Mouse (Mus musculus): ENCODE measurements at regions not wholly inside any gene's neighbourhood (a gene's known extent, or its start where the extent isn't known, plus 50 kb on each side); places are given as distances from the start of the nearest gene placed in this dataset.

DNA sequence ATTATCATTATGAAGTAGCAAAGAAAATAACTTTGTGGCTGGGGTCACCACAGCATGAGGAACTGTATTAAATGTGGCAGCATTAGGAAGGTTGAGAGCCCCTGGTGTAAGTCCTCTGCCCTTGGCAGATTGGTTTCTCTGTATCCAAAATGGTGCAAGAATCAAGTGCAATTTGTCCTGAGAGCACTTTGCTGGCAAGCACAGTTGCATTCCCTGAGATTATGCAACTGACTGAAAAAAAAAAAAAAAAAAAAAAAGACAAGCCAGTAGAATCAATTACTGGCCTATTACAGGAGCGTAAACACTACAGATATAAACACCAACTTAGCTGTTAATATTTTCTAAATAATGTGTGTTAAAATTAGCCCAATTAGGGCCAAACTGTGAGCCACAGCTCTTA, 518.5 kb downstream of the Sox2 start:
- Histone ChIP-seq H3K27me3 (ENCODE audit: insufficient read depth, low read length) (no peaks in the 10 kb centered on the region), H3K4me2 (ENCODE audit: low read depth, low read length) (no peak overlapping the region), H3K27ac (no peak overlapping the region), H3K4me3 (ENCODE audit: low read length) (no peak overlapping the region), H3K9ac (replicated peaks; ENCODE audit: low read length) (no peak overlapping the region), H3K9me3 (ENCODE audit: low read length) (no peaks in the 10 kb centered on the region), H3K4me1 (ENCODE audit: insufficient read depth, low read length) (no peaks in the 10 kb centered on the region), H3K36me3 (ENCODE audit: insufficient read depth, low read length) (no peaks in the 10 kb centered on the region)
- DNase-seq (ENCODE audit: low spot score) (no peak), ATAC-seq (no peak)
- 88% methylated on average over 1 of the region's 1 CpGs for WGBS
- no peak for TF ChIP-seq CTCF (IDR thresholded peaks at IDR 0.05; ENCODE audit: low read depth)

DNA sequence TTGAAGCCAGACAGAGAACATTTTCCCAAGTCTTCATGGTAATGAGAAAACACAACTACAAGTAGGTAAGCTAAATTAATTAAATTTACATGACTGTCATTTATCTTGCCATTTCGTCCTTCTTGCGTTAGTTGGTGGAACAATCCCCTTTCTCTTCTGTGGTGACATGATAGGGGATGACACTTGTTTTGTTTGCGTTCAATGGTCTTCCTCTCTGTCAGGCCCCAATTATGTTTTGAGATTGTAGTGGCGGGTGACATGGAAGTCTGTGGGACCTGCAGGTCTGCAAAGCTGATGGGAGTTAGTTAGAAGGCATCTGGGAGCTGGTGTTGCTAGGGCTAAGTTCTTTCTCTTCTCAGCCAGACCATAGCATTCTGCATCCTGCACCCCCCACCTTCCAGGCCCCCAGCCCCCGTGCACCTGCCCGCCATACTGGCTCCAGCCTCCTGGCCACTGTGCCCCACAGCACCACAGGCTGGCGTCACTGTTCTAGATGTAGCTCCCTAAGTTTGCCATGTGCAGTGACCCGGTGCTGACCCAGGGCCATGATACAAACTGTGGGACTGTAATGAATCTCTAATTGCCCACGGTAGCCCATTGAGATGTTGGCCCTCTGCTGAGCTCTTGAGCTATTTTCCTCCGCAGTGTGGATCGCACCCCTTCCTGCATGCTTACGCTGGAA, 528.7 kb downstream of the Sox2 start:
- no peak for TF ChIP-seq CTCF (IDR thresholded peaks at IDR 0.05; ENCODE audit: low read depth)
- no peaks in the 10 kb centered on the region for H3K27me3 ChIP-seq (ENCODE audit: insufficient read depth, low read length)
- H3K4me3 ChIP-seq (ENCODE audit: low read length), result no peak overlapping the region
- H3K9ac ChIP-seq (replicated peaks; ENCODE audit: low read length), result no peak overlapping the region
- 78% methylated on average over 11 of the region's 12 CpGs for WGBS
- no peaks in the 10 kb centered on the region for H3K36me3 ChIP-seq (ENCODE audit: insufficient read depth, low read length)
- H3K4me1 ChIP-seq (ENCODE audit: insufficient read depth, low read length), result no peaks in the 10 kb centered on the region
- no peaks in the 10 kb centered on the region for H3K9me3 ChIP-seq (ENCODE audit: low read length)
- no peak overlapping the region for H3K4me2 ChIP-seq (ENCODE audit: low read depth, low read length)
- DNase-seq (ENCODE audit: low spot score) (no peak), ATAC-seq (no peak)
- no peak overlapping the region for H3K27ac ChIP-seq

DNA sequence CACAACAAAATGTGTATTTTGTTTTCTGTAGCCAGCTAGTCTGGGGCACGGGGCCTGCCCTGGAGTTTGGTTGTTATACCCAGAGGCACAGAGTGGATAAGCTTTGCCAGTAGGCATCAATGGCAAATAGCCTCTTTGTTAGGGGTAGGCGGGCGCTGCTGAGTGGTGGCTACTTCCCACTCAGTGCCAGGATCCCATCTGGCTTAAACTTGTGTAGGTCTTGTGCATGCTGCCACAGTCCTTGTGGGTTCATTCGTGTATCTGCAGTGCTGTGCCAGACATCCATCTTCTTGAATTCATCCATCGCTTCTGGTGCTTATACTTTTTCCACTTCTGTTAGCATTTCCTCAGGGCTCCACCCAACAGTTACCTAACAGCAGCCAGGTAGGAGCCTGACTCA, 545.4 kb upstream of the Atp11b start:
- Histone ChIP-seq H3K27me3 (ENCODE audit: insufficient read depth, low read length) (no peaks in the 10 kb centered on the region), H3K4me3 (ENCODE audit: low read length) (no peak overlapping the region), H3K36me3 (ENCODE audit: insufficient read depth, low read length) (no peaks in the 10 kb centered on the region), H3K4me2 (ENCODE audit: low read depth, low read length) (no peak overlapping the region), H3K27ac (no peak overlapping the region), H3K9ac (replicated peaks; ENCODE audit: low read length) (no peak overlapping the region), H3K4me1 (ENCODE audit: insufficient read depth, low read length) (no peaks in the 10 kb centered on the region), H3K9me3 (ENCODE audit: low read length) (no peaks in the 10 kb centered on the region)
- no peak for TF ChIP-seq CTCF (IDR thresholded peaks at IDR 0.05; ENCODE audit: low read depth)
- WGBS, result 64% methylated on average over 5 of the region's 5 CpGs
- DNase-seq (ENCODE audit: low spot score) (peak; percentile 5), ATAC-seq (no peak)

- no peak overlapping the region for H3K9ac ChIP-seq (replicated peaks; ENCODE audit: low read length)
- DNase-seq (ENCODE audit: low spot score) (no peak), ATAC-seq (no peak)
- no peaks in the 10 kb centered on the region for H3K36me3 ChIP-seq (ENCODE audit: insufficient read depth, low read length)
- no peaks in the 10 kb centered on the region for H3K9me3 ChIP-seq (ENCODE audit: low read length)
- 90% methylated on average over 6 of the region's 6 CpGs for WGBS
- H3K4me1 ChIP-seq (ENCODE audit: insufficient read depth, low read length), result no peaks in the 10 kb centered on the region
- H3K4me3 ChIP-seq (ENCODE audit: low read length), result no peak overlapping the region
- no peak for TF ChIP-seq CTCF (IDR thresholded peaks at IDR 0.05; ENCODE audit: low read depth)
- no peak overlapping the region for H3K27ac ChIP-seq
- no peak overlapping the region for H3K4me2 ChIP-seq (ENCODE audit: low read depth, low read length)
- H3K27me3 ChIP-seq (ENCODE audit: insufficient read depth, low read length), result no peaks in the 10 kb centered on the region
Observed at GRCm38 (mm10) chr3:35219394-35219793, 534.5 kb upstream of the Atp11b start.

DNA sequence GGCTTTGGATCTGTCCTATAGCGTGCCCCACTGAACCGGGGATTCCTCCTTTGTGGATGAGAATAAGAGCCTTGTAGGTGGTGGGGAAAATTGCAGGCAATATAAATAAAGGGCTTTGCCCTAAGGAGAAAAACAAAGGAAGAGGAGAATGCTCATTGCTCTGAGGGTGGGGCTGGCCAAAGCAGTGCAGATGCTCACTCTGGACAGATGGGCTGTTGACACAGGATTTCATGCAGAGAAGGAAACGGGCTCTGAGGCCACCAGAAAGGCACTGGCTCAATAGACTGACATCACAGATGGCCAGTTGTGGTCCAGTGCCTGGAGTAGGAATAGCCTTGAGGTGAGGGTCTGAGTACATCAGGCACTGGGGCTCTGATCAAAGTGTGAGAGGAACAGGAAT, 532.7 kb upstream of the Atp11b start:
- Histone ChIP-seq H3K27ac (no peak overlapping the region), H3K4me3 (ENCODE audit: low read length) (no peak overlapping the region), H3K4me1 (ENCODE audit: insufficient read depth, low read length) (no peaks in the 10 kb centered on the region), H3K4me2 (ENCODE audit: low read depth, low read length) (no peak overlapping the region), H3K36me3 (ENCODE audit: insufficient read depth, low read length) (no peaks in the 10 kb centered on the region), H3K9me3 (ENCODE audit: low read length) (no peaks in the 10 kb centered on the region), H3K27me3 (ENCODE audit: insufficient read depth, low read length) (no peaks in the 10 kb centered on the region), H3K9ac (replicated peaks; ENCODE audit: low read length) (no peak overlapping the region)
- ATAC-seq (no peak), DNase-seq (ENCODE audit: low spot score) (no peak)
- TF ChIP-seq CTCF (IDR thresholded peaks at IDR 0.05; ENCODE audit: low read depth), result no peak
- WGBS, result 38% methylated on average over 3 of the region's 3 CpGs

DNA sequence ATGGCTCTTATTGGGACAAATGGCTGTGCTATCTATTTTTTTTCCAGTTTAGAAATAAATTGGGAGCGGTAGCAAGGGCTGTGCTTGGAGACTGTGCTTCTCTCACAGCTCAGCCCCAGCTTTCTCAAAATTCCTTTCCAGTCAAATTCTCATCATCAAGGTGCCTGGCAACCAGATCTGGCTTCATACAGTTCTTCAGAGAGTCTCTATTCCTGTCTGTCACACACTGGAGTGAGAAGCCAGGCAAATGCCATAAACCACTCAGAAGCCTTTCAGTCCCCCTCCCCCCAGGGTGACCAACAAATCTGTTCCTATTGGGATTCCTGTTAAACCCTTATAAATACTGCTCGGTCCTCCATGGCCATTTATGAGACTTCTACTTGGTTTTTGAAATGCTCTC, 531.7 kb upstream of the Atp11b start:
- DNase-seq (ENCODE audit: low spot score), result no peak
- peak; percentile 40; the same call in 1 of the 2 replicates for ATAC-seq

DNA sequence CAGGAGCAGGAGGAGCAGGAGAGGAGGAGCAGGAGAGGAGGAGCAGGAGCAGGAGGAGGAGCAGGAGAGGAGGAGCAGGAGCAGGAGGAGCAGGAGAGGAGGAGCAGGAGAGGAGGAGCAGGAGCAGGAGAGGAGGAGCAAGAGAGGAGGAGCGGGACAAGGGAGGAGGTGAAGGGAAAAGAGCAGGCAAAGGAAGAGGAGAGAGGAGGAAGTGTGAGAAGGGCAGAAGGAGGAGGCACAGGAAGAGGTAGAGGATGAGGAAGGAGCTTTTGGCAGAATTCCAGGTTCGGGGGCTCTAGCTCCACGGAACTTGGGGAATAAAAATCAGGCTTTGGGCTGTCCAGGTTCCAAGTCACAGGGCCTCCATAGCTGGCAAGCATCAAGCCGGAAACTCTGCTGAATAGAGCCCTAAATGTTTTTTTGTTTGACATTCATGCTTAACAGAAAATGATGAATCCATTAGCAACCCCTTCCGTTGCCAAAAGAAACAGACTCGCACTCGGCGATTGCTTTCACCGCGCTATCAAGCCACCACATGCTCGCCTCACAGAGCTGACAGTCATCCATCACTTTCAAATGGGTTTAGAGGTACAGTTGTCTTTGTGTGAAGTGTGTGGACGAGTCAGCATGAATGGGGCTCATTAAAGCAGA, 528.7 kb upstream of the Atp11b start:
- H3K27ac ChIP-seq, result no peak overlapping the region
- H3K36me3 ChIP-seq (ENCODE audit: insufficient read depth, low read length), result no peaks in the 10 kb centered on the region
- H3K9ac ChIP-seq (replicated peaks; ENCODE audit: low read length), result no peak overlapping the region
- ATAC-seq (peak; percentile 80), DNase-seq (ENCODE audit: low spot score) (peak; percentile 75)
- 12% methylated on average over 12 of the region's 12 CpGs for WGBS
- peak overlapping the region; percentile 41 for H3K4me2 ChIP-seq (ENCODE audit: low read depth, low read length)
- no peaks in the 10 kb centered on the region for H3K9me3 ChIP-seq (ENCODE audit: low read length)
- H3K4me3 ChIP-seq (ENCODE audit: low read length), result 0 out of 2 replicates have a peak overlapping the region, but pooled peaks have one; percentile 11
- no peak for TF ChIP-seq CTCF (IDR thresholded peaks at IDR 0.05; ENCODE audit: low read depth)
- no peaks in the 10 kb centered on the region for H3K4me1 ChIP-seq (ENCODE audit: insufficient read depth, low read length)
- no peaks in the 10 kb centered on the region for H3K27me3 ChIP-seq (ENCODE audit: insufficient read depth, low read length)

More for the DNA sequence above, 531.7 kb upstream of the Atp11b start:
- no peaks in the 10 kb centered on the region for H3K36me3 ChIP-seq (ENCODE audit: insufficient read depth, low read length)
- no peaks in the 10 kb centered on the region for H3K4me1 ChIP-seq (ENCODE audit: insufficient read depth, low read length)
- no peak for TF ChIP-seq CTCF (IDR thresholded peaks at IDR 0.05; ENCODE audit: low read depth)
- H3K27me3 ChIP-seq (ENCODE audit: insufficient read depth, low read length), result no peaks in the 10 kb centered on the region
- H3K9me3 ChIP-seq (ENCODE audit: low read length), result no peaks in the 10 kb centered on the region
- WGBS, result 45% methylated on average over 2 of the region's 2 CpGs
- H3K9ac ChIP-seq (replicated peaks; ENCODE audit: low read length), result no peak overlapping the region
- H3K4me3 ChIP-seq (ENCODE audit: low read length), result no peak overlapping the region
- H3K27ac ChIP-seq, result no peak overlapping the region
- no peak overlapping the region for H3K4me2 ChIP-seq (ENCODE audit: low read depth, low read length)

Measured in hindbrain, postnatal 0 days (tissue).